Mouse (Mus musculus): ENCODE data around the gene Ifi35.

DNA sequence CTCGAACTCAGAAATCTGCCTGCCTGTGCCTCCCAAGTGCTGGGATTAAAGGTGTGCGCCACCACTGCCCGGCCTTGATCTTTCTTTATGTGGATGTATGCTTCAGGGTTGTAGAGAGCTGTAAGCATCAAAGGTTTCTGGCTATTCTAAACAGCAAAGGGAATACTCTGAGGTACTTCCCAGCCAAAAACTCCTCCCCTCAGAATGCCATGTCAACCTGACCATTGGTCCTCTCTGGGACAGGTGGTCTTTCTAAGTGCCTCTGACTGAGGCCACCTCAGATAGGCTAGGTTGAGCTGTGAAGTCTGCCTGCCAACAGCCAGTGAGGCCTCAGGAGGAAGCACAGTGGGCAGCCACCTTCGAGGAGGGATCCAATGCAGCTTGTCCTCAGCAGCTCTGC is 692 bp downstream of the Ifi35 start:
- TF ChIP-seq EP300 (IDR thresholded peaks at IDR 0.05; ENCODE audit: low read depth) = no peak
- TF ChIP-seq CTCF (IDR thresholded peaks at IDR 0.05; ENCODE audit: low read depth) = no peak
